Mouse (Mus musculus) heart, adult 2 months (tissue): Measurements from ENCODE around the gene Olfr318.

ENCODE experiments used
- CTCF ChIP-seq: fragments of 200-600 bp; IDR thresholded peaks from 2 replicates; pipeline ENCODE4 v1.8.1; 2022; ENCODE audit warnings: antibody characterized with exemption, mild to moderate bottlenecking, moderate library complexity
- POLR2A ChIP-seq: fragments of 200-500 bp; IDR thresholded peaks from 2 replicates; pipeline ENCODE4 v1.6.1; 2011; ENCODE audit warnings: mild to moderate bottlenecking, low read depth, low read length, control low read depth; ENCODE audit not compliant: insufficient read depth

- TF ChIP-seq POLR2A (no peak), CTCF (no peak)
These were observed 9.6 kb upstream of the Olfr318 start for GRCm38 (mm10) chr11:58733372-58733771.
